ENCODE assay signal across 8 mouse cellular contexts in genomic region chr9:98985800-98986475, GRCm38 (mm10). TPM values are rescaled to one million over a fixed set of nuclear protein-coding genes. Genes with fewer than 3 reads are reported as not detected.
DNase-seq lines count a peak whose midpoint lies in the region; ATAC-seq and TF ChIP-seq lines count a peak whose summit lies in the region.

Gene Faim, plus strand, starts transcription at chr9:98986373.

- TF ChIP-seq POLR2A in olfactory bulb, adult 2 months (IDR thresholded peaks at IDR 0.05; ENCODE audit: insufficient read depth, low read depth, low read length): peak; percentile 61; the same call in 1 of the 2 replicates
- TF ChIP-seq POLR2A in thymus, adult 2 months (IDR thresholded peaks at IDR 0.05; ENCODE audit: control insufficient read depth, extremely low read depth, insufficient read depth, low read length, poor library complexity): peak; percentile 86

- WGBS in forebrain, embryonic 16.5 days: under 1% methylated on average over 45 of the region's 45 CpGs
- WGBS in lung, embryonic 14.5 days: 1% methylated on average over 45 of the region's 45 CpGs
- WGBS in olfactory bulb, adult 2 months: 1% methylated on average over 45 of the region's 45 CpGs
- 2% methylated on average over 45 of the region's 45 CpGs for WGBS in thymus, adult 2 months

- H3K9ac ChIP-seq in forebrain, embryonic 16.5 days (replicated peaks; ENCODE audit: low read depth, low read length): peak within 1 kb of the TSS; percentile 87
- peak within 1 kb of the TSS; percentile 68 for H3K9ac ChIP-seq in lung, embryonic 14.5 days

- H3K4me2 ChIP-seq in forebrain, embryonic 16.5 days (ENCODE audit: low read length): peak within 1 kb of the TSS; percentile 71
- H3K4me2 ChIP-seq in lung, embryonic 14.5 days: peak within 1 kb of the TSS; percentile 82

- peak within 1 kb of the TSS; percentile 96 for H3K4me3 ChIP-seq in G1E (ENCODE audit: low read depth, low read length)
- peak within 1 kb of the TSS; percentile 88 for H3K4me3 ChIP-seq in forebrain, embryonic 16.5 days (replicated peaks; ENCODE audit: low read length)
- peak within 1 kb of the TSS; percentile 99 for H3K4me3 ChIP-seq in layer of hippocampus, adult 2 months
- peak within 1 kb of the TSS; percentile 81 for H3K4me3 ChIP-seq in lung, embryonic 14.5 days (ENCODE audit: low read depth, low read length)
- peak within 1 kb of the TSS; percentile 80 for H3K4me3 ChIP-seq in olfactory bulb, adult 2 months (ENCODE audit: insufficient read depth, low read depth, low read length)
- H3K4me3 ChIP-seq in thymus, adult 2 months (ENCODE audit: control insufficient read depth, insufficient read depth, low read length): peak within 1 kb of the TSS; percentile 64

- no peak for TF ChIP-seq CTCF in G1E (IDR thresholded peaks at IDR 0.05; ENCODE audit: low read depth, low read length)
- peak; percentile 35 for TF ChIP-seq CTCF in layer of hippocampus, adult 2 months (conservative IDR thresholded peaks at IDR 0.05)
- peak; percentile 11; the same call in 1 of the 2 replicates for TF ChIP-seq CTCF in lung, embryonic 14.5 days (IDR thresholded peaks at IDR 0.05; ENCODE audit: low read depth)
- TF ChIP-seq CTCF in olfactory bulb, adult 2 months (IDR thresholded peaks at IDR 0.05; ENCODE audit: insufficient read depth, low read depth, low read length): no peak
- TF ChIP-seq CTCF in thymus, adult 2 months (IDR thresholded peaks at IDR 0.05; ENCODE audit: borderline replicate concordance, control insufficient read depth, extremely low read depth, insufficient read depth, low read length, poor library complexity): peak; percentile 59; the same call in 1 of the 2 replicates

- peak; percentile 99 for ATAC-seq in G1E (ENCODE audit: extremely low read depth, insufficient number of reproducible peaks, low FRiP score, poor library complexity, severe bottlenecking)
- ATAC-seq in forebrain, embryonic 16.5 days: peak; percentile 99
- ATAC-seq in lung, embryonic 14.5 days (ENCODE audit: insufficient read depth): peak; percentile 100

- intact Hi-C loops in heart, postnatal 36 days (cut with DNase I): loop anchor here (5.0 to 10.0 kb wide), 2 partner anchors 61 to 589 kb away; partner anchors contain the start of gene Dbr1

- peaks cover 20% of the 10 kb centered on the region for H3K4me1 ChIP-seq in G1E (ENCODE audit: insufficient read depth, low read depth, low read length)
- peaks cover 6% of the 10 kb centered on the region for H3K4me1 ChIP-seq in forebrain, embryonic 16.5 days (replicated peaks; ENCODE audit: control insufficient read depth, insufficient read depth, low read length)
- peaks cover 6% of the 10 kb centered on the region for H3K4me1 ChIP-seq in lung, embryonic 14.5 days (ENCODE audit: insufficient read depth)
- H3K4me1 ChIP-seq in olfactory bulb, adult 2 months (ENCODE audit: control insufficient read depth, insufficient read depth, low read length): no peaks in the 10 kb centered on the region
- H3K4me1 ChIP-seq in thymus, adult 2 months (replicated peaks; ENCODE audit: control insufficient read depth, insufficient read depth, low read length): peaks cover 3% of the 10 kb centered on the region; the same call in 1 of the 2 replicates

- peaks cover 12% of the 10 kb centered on the region for H3K27me3 ChIP-seq in G1E (ENCODE audit: insufficient read depth, low read length)
- H3K27me3 ChIP-seq in forebrain, embryonic 16.5 days (replicated peaks; ENCODE audit: control insufficient read depth, insufficient read depth, low read length): peaks cover 4% of the 10 kb centered on the region; the same call in 1 of the 2 replicates
- no peaks in the 10 kb centered on the region; the same call in 1 of the 2 replicates for H3K27me3 ChIP-seq in lung, embryonic 14.5 days (ENCODE audit: insufficient read depth, low read length)
- H3K27me3 ChIP-seq in thymus, adult 2 months (ENCODE audit: control insufficient read depth, insufficient read depth, low read length): no peaks in the 10 kb centered on the region

- H3K27ac ChIP-seq in forebrain, embryonic 16.5 days (ENCODE audit: low read length): peak within 1 kb of the TSS; percentile 61
- peak within 1 kb of the TSS; percentile 87 for H3K27ac ChIP-seq in layer of hippocampus, adult 2 months
- H3K27ac ChIP-seq in lung, embryonic 14.5 days (ENCODE audit: low read depth): no peak within 1 kb of the TSS
- H3K27ac ChIP-seq in olfactory bulb, adult 2 months (ENCODE audit: insufficient read depth, low read depth, low read length): 0 out of 2 replicates have a peak within 1 kb of the TSS, but pooled peaks have one; percentile 7
- H3K27ac ChIP-seq in thymus, adult 2 months (ENCODE audit: control insufficient read depth, insufficient read depth, low read length): peak within 1 kb of the TSS; percentile 55; the same call in 1 of the 2 replicates

- H3K36me3 ChIP-seq in G1E (replicated peaks): peaks cover 4% of the 10 kb centered on the region
- no peaks in the 10 kb centered on the region for H3K36me3 ChIP-seq in forebrain, embryonic 16.5 days (ENCODE audit: control insufficient read depth, insufficient read depth)
- no peaks in the 10 kb centered on the region for H3K36me3 ChIP-seq in lung, embryonic 14.5 days (ENCODE audit: insufficient read depth)
- no peaks in the 10 kb centered on the region for H3K36me3 ChIP-seq in thymus, adult 2 months (ENCODE audit: control insufficient read depth, insufficient read depth, low read length)

- peak; percentile 95 for DNase-seq in G1E (ENCODE audit: low spot score)
- peak; percentile 99 to 100 for DNase-seq in cerebellum, adult 18-20 months
- DNase-seq in heart, postnatal 36 days: peak; percentile 100
- DNase-seq in layer of hippocampus, adult 2 months (ENCODE audit: low spot score in 2 of 2): peak; percentile 100
- DNase-seq in lung, embryonic 14.5 days: peak; percentile 100
- peak; percentile 100 for DNase-seq in thymus, adult 2 months

- no peaks in the 10 kb centered on the region for H3K9me3 ChIP-seq in G1E (replicated peaks)
- H3K9me3 ChIP-seq in forebrain, embryonic 16.5 days (ENCODE audit: control insufficient read depth, low read length): no peaks in the 10 kb centered on the region
- H3K9me3 ChIP-seq in lung, embryonic 14.5 days (ENCODE audit: low read depth, low read length): no peaks in the 10 kb centered on the region

RNA-seq across cellular contexts. Expression of gene Faim, which starts in this region (rescaled TPM):
- total RNA-seq in G1E (2014; fragmentation: Nextera tagmentation) (23.4 and 24.7 TPM in 2 replicates), G1E (2017) (59.9 and 86.6 TPM in 2 replicates)
- polyA plus RNA-seq in G1E (2012): 22.3 and 24.0 TPM in 2 replicates
- 94.1 and 102 TPM in 2 replicates for polyA plus RNA-seq in forebrain, embryonic 16.5 days (2015; fragmentation: Nextera tagmentation; extraction: Ambion mirVana)
- total RNA-seq in heart, postnatal 36 days (2021): 1 to 10 TPM; 5.1 to 6.7 TPM
- total RNA-seq in layer of hippocampus, adult 2 months (2021): 10 to 100 TPM; 60.0 to 61.1 TPM
- 45.1 and 47.7 TPM in 2 replicates for polyA plus RNA-seq in lung, embryonic 14.5 days (2014; fragmentation: Nextera tagmentation; extraction: Ambion mirVana)
- not detected in 2 replicates for polyA plus RNA-seq in olfactory bulb, adult 2 months (2012; ENCODE audit: insufficient read depth, insufficient read length, low replicate concordance, missing spikeins)
- 3.9 and 5.7 TPM in 2 replicates for polyA plus RNA-seq in thymus, adult 2 months (2012; rRNA removed)

Comparison
In these comparisons a context has a peak if more than half of its experiments do, and no peak if none do; other contexts are left out.
1. CTCF ChIP-seq: peak in layer of hippocampus, adult 2 months (single experiment), lung, embryonic 14.5 days (single experiment) and thymus, adult 2 months (single experiment); none in G1E (single experiment) and olfactory bulb, adult 2 months (single experiment).
2. Peak in every context shown above with its lines, with median percentiles within 50 percentile points of each other: ATAC-seq, DNase-seq and H3K4me3 ChIP-seq.